Mouse (Mus musculus) lung, embryonic 14.5 days (tissue): ENCODE results near the gene Slc13a4. TPM values are rescaled to one million over a fixed set of nuclear protein-coding genes. Genes with fewer than 3 reads are reported as not detected.

Source experiments
- ATAC-seq: fragments of 200-750 bp; cut with Nextera tagmentation; 2 replicates; pipeline ENCODE4 v1.8.0; 2017; ENCODE audit warnings: mild to moderate bottlenecking, moderate TSS enrichment, moderate library complexity; ENCODE audit not compliant: insufficient read depth
- DNase-seq: peaks from one replicate; pipeline ENCODE4 v3.0.0-alpha.2; 2015
- H3K27ac ChIP-seq: fragments of 300-500 bp; sonication (generic); 2 replicates; pipeline ENCODE4 v1.5.1; 2014; ENCODE audit warnings: low read depth, mild to moderate bottlenecking, moderate library complexity
- H3K27me3 ChIP-seq: fragments of 300-500 bp; sonication (generic); 2 replicates; pipeline ENCODE4 v1.6.1; 2014; ENCODE audit warnings: low read length, control low read depth; ENCODE audit not compliant: insufficient read depth
- H3K36me3 ChIP-seq: fragments of 300-500 bp; sonication (generic); 2 replicates; pipeline ENCODE4 v1.6.1; 2014; ENCODE audit warnings: control low read depth; ENCODE audit not compliant: insufficient read depth
- H3K4me1 ChIP-seq: fragments of 300-500 bp; sonication (generic); 2 replicates; pipeline ENCODE4 v1.6.1; 2014; ENCODE audit warnings: antibody characterized with exemption, control low read depth; ENCODE audit not compliant: insufficient read depth
- H3K4me2 ChIP-seq: fragments of 300-500 bp; sonication (generic); 2 replicates; pipeline ENCODE4 v1.6.1; 2014; ENCODE audit warnings: mild to moderate bottlenecking
- H3K4me3 ChIP-seq: fragments of 300-500 bp; sonication (generic); 2 replicates; pipeline ENCODE4 v1.5.1; 2014; ENCODE audit warnings: low read depth, low read length
- H3K9ac ChIP-seq: fragments of 300-500 bp; sonication (generic); 2 replicates; pipeline ENCODE4 v1.6.1; 2014
- H3K9me3 ChIP-seq: fragments of 300-500 bp; sonication (generic); 2 replicates; pipeline ENCODE4 v1.6.1; 2016; ENCODE audit warnings: low read depth, low read length, control low read depth
- CTCF ChIP-seq: IDR thresholded peaks from 2 replicates; pipeline ENCODE4 v1.5.1; 2016; ENCODE audit warnings: antibody characterized with exemption, low read depth
- WGBS: fragments of 180-500 bp; shearing (Covaris S2); extraction: QIAGEN DNeasy Blood & Tissue Kit; methylation state at CpG from one replicate; pipeline ENCODE4 v1.1.7; 2014; 5-methylcytosine and 5-hydroxymethylcytosine counted together
- polyA plus RNA-seq: library from polyadenylated mRNA; unstranded; fragments of >200 nt; fragmentation: Nextera tagmentation; extraction: Ambion mirVana; gene quantifications from 2 replicates; pipeline ENCODE4 v1.2.1, GENCODE M21; 2014

Slc13a4 gene
- polyA plus RNA-seq, 1 experiment from 2014 or later: 0.24 TPM

- ATAC-seq (peak; percentile 7; the same call in 1 of the 2 replicates), DNase-seq (no peak)
- H3K4me1 ChIP-seq: peaks cover 18% of the 10 kb centered on the region
- no peak for TF ChIP-seq CTCF
- H3K9me3 ChIP-seq: no peaks in the 10 kb centered on the region
- peak overlapping the region; percentile 5 for H3K9ac ChIP-seq
- WGBS: 64% methylated on average over 17 of the region's 17 CpGs
- H3K27ac ChIP-seq: peak overlapping the region; percentile 47; the same call in 1 of the 2 replicates
- H3K27me3 ChIP-seq: no peaks in the 10 kb centered on the region
- peaks cover 6% of the 10 kb centered on the region for H3K36me3 ChIP-seq
- peak overlapping the region; percentile 78 for H3K4me2 ChIP-seq
- H3K4me3 ChIP-seq: peak overlapping the region; percentile 71
Observed at GRCm38 (mm10) chr6:35251807-35252476, 56.0 kb downstream of the Slc13a4 start.

- DNase-seq: peak; percentile 67
Observed at GRCm38 (mm10) chr6:35245086-35245485, 62.8 kb downstream of the Slc13a4 start.

GRCm38 (mm10) chr6:35243989-35244388 is 63.9 kb downstream of the Slc13a4 start:
- Histone ChIP-seq H3K4me1 (no peaks in the 10 kb centered on the region), H3K4me2 (no peak overlapping the region), H3K36me3 (peaks cover 81% of the 10 kb centered on the region), H3K9me3 (no peaks in the 10 kb centered on the region), H3K27ac (no peak overlapping the region), H3K27me3 (no peaks in the 10 kb centered on the region), H3K9ac (no peak overlapping the region), H3K4me3 (no peak overlapping the region)
- DNase-seq (no peak), ATAC-seq (no peak)
- WGBS: 81% methylated on average over 9 of the region's 9 CpGs
- TF ChIP-seq CTCF: no peak

More at GRCm38 (mm10) chr6:35245086-35245485, 62.8 kb downstream of the Slc13a4 start:
- no peak overlapping the region for H3K9ac ChIP-seq
- H3K4me3 ChIP-seq: no peak overlapping the region
- H3K27ac ChIP-seq: no peak overlapping the region
- no peaks in the 10 kb centered on the region for H3K27me3 ChIP-seq
- no peaks in the 10 kb centered on the region for H3K9me3 ChIP-seq
- H3K4me1 ChIP-seq: no peaks in the 10 kb centered on the region
- 45% methylated on average over 5 of the region's 5 CpGs for WGBS
- TF ChIP-seq CTCF: peak; percentile 46
- no peak for ATAC-seq
- H3K4me2 ChIP-seq: no peak overlapping the region
- H3K36me3 ChIP-seq: peaks cover 72% of the 10 kb centered on the region

GRCm38 (mm10) chr6:35243252-35243651 is 64.7 kb downstream of the Slc13a4 start:
- no peak overlapping the region for H3K4me2 ChIP-seq
- 93% methylated on average over 4 of the region's 4 CpGs for WGBS
- H3K9ac ChIP-seq: no peak overlapping the region
- H3K36me3 ChIP-seq: peaks cover 89% of the 10 kb centered on the region
- TF ChIP-seq CTCF: peak; percentile 17; the same call in 1 of the 2 replicates
- no peak for ATAC-seq
- no peaks in the 10 kb centered on the region for H3K27me3 ChIP-seq
- H3K9me3 ChIP-seq: no peaks in the 10 kb centered on the region
- H3K4me1 ChIP-seq: no peaks in the 10 kb centered on the region
- no peak for DNase-seq
- no peak overlapping the region for H3K27ac ChIP-seq
- no peak overlapping the region for H3K4me3 ChIP-seq

GRCm38 (mm10) chr6:35236108-35236785 is 71.7 kb downstream of the Slc13a4 start:
- no peaks in the 10 kb centered on the region for H3K27me3 ChIP-seq
- no peak overlapping the region for H3K4me3 ChIP-seq
- peaks cover 91% of the 10 kb centered on the region for H3K36me3 ChIP-seq
- no peak overlapping the region for H3K27ac ChIP-seq
- 86% methylated on average over 9 of the region's 9 CpGs for WGBS
- H3K9me3 ChIP-seq: no peaks in the 10 kb centered on the region
- no peak for ATAC-seq
- H3K9ac ChIP-seq: no peak overlapping the region
- no peak overlapping the region for H3K4me2 ChIP-seq
- H3K4me1 ChIP-seq: no peaks in the 10 kb centered on the region
- no peak for TF ChIP-seq CTCF
- DNase-seq: no peak

GRCm38 (mm10) chr6:35229415-35229814 is 78.5 kb downstream of the Slc13a4 start:
- H3K9me3 ChIP-seq: no peaks in the 10 kb centered on the region
- TF ChIP-seq CTCF: 0 out of 2 replicates have a peak, but pooled peaks have one; percentile 18
- no peak overlapping the region for H3K4me3 ChIP-seq
- 90% methylated on average over 1 of the region's 1 CpGs for whole genome bisulfite sequencing
- no peak overlapping the region for H3K27ac ChIP-seq
- peaks cover 82% of the 10 kb centered on the region for H3K36me3 ChIP-seq
- H3K4me2 ChIP-seq: no peak overlapping the region
- ATAC-seq (no peak), DNase-seq (no peak)
- H3K4me1 ChIP-seq: no peaks in the 10 kb centered on the region
- H3K27me3 ChIP-seq: no peaks in the 10 kb centered on the region
- H3K9ac ChIP-seq: no peak overlapping the region

- no peak overlapping the region for H3K4me3 ChIP-seq
- H3K27me3 ChIP-seq: no peaks in the 10 kb centered on the region
- peaks cover 80% of the 10 kb centered on the region for H3K36me3 ChIP-seq
- H3K9ac ChIP-seq: no peak overlapping the region
- no peak for TF ChIP-seq CTCF
- H3K27ac ChIP-seq: no peak overlapping the region
- DNase-seq (no peak), ATAC-seq (no peak)
- no peak overlapping the region for H3K4me2 ChIP-seq
- 75% methylated on average over 4 of the region's 4 CpGs for WGBS
- H3K4me1 ChIP-seq: no peaks in the 10 kb centered on the region
- no peaks in the 10 kb centered on the region for H3K9me3 ChIP-seq
Observed at GRCm38 (mm10) chr6:35225696-35226095, 82.2 kb downstream of the Slc13a4 start.

Other genes starting within 250 kb of the Slc13a4 start
- 31.8 and 31.9 TPM in 2 replicates for gene Cnot4, start 174.4 kb downstream of the Slc13a4 start, polyA plus RNA-seq
- gene Nup205, start 130.7 kb downstream of the Slc13a4 start, polyA plus RNA-seq: 58.3 and 65.3 TPM in 2 replicates
- 0.74 and 1.1 TPM in 2 replicates for gene Fam180a, start 18.0 kb upstream of the Slc13a4 start, polyA plus RNA-seq
- gene Mtpn, start 231.8 kb upstream of the Slc13a4 start, polyA plus RNA-seq: 128 and 137 TPM in 2 replicates